Mouse (Mus musculus): Measurements from ENCODE around the gene Ncaph2. TPM values are rescaled to one million over a fixed set of nuclear protein-coding genes. Genes with fewer than 3 reads are reported as not detected.

Ncaph2 gene
- 10 to 100 TPM; 52.8 to 67.4 (median 57.4) TPM for total RNA-seq (2022)

GRCm38 (mm10) chr15:89355241-89356187 lies at the start of gene Ncaph2, which contains the start of gene Lmf2:
Ncaph2 (plus strand) TSS chr15:89355719.
Lmf2 (minus strand) TSS chr15:89355659.
- DNase-seq (ENCODE audit: low spot score), result peak; percentile 95

DNA sequence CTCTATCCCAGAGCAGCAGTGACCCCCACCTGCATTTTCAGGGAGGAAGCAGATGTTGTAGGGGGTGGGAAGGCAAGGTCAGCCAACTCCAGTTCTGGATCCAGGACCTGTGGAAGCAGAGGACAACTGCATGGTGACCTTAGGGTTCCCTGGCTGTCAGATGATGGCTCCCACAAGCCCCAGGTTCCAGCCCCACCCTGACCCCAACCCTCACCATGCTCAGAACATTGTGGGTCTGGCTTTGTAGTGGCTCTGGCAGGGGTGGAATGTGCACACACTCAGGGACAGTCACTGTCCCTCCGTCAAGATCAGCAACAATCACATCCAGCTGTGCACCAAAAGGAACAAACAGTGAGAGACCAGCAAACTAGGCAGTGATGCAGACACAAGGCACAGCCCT lies 49.6 kb upstream of the Ncaph2 start:
- DNase-seq (ENCODE audit: low spot score), result no peak

DNA sequence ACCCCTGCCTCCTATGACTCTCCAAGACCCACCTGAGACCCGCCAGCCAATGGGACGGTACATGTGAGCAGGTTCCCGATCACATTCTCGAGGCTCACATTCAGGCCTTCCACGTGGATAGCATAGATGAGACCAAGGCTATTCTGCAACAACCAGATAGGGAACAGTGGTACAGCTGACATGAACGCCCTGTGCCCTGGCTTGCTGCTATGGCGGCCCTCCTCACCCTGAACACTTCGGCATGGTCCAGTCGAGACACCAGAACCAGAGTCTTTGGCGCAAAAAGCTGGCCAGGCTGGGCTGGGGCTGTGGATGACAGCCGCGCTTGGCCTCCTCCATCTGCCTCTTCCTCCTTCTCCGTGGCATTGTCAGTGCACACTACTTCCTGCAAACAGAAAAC lies 48.1 kb upstream of the Ncaph2 start:
- no peak for DNase-seq (ENCODE audit: low spot score)

DNA sequence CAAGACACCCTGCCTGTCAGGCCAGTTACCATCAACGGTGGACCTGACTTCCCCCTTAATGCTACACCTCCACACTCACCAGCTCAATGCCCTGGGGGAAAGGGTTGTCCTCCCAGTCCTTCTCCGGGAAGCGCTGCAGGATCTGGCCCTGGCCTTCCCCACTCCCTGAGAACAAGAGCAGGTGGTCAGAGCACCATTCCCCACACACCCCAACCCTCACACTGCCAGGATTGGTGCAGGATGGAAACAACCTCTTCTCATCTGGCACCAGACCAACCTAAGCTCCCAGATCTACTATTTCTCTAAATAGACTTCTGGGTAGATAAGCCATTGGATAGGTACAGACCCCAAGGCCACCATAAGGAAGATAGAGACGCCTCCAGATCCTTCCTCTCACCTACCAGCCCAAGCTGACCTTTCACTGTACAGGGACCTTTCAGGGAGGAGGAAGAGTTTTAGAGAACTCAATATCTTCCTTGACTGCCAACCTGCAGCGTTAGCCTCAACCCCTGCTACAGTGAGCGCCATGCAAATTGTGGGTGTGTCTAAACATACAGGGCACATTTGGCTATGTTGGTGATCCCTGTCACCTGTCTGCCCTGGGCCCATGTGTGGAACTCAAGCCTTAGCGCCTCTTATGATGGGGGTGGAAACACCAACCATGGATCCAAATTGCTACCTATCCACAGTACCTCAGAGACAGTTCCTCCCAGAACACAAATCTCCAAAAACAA lies 46.9 kb upstream of the Ncaph2 start:
- no peak for DNase-seq (ENCODE audit: low spot score)

- no peak for DNase-seq (ENCODE audit: low spot score)
Measured at GRCm38 (mm10) chr15:89309962-89310498, 45.5 kb upstream of the Ncaph2 start.

DNA sequence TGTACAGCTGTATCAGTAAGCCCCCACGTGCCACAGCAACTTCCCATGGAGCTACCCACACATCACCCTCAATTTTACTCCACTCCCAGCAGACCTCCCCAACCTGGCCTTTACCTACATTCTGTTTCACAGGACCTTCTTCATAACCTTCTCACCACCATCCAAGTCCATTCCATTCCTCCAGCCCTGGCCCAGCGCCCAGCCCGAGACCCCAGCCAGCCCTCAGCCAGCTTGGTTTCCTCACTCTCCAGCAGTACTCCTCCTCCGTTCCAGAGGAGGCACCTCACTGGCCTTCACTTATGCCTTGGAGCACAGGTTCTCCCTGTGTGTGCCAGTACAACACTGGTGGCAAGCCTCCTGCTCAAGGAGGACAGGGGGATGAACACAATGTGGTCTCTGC lies 42.2 kb upstream of the Ncaph2 start:
- DNase-seq (ENCODE audit: low spot score), result no peak

GRCm38 (mm10) chr15:89314107-89314506 lies 41.4 kb upstream of the Ncaph2 start:
- no peak for DNase-seq (ENCODE audit: low spot score)

DNA sequence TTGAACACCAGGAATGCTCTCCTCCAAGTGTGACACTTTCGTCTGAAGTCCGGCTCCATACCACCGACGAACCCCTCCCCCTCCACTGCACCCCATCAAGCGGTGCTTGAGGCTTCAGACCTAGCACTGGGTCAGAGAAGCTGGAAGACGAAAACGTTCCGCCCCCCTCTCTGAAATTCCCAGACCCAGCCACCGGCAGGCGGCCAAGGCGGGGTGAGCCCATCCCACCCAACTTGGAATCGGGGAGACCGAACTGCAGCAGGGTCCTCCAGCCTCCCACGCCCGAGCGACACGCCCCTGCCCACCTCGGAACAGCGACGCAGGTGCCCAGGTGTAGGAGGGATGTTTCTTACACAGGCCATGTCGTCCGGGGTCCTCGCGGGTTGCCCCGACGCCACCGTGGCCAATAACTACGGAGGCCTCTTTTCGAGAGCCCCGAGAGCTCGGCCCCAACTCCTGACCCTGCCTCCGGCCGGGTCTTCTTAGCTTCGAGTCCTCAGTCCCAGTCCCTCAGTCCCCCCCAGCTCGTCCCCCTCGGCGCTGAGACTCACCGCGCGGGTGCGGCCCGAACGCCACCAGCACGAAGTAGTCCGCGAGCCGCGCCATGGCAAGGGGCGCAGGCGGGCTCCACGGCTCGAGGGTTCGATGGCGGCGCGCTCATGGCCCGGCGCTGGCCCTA lies 40.9 kb upstream of the Ncaph2 start:
- DNase-seq (ENCODE audit: low spot score), result no peak

GRCm38 (mm10) chr15:89315190-89315731 lies 40.3 kb upstream of the Ncaph2 start, which contains the start of gene Sbf1:
Sbf1 (minus strand) TSS chr15:89315311.
- peak; percentile 98 for DNase-seq (ENCODE audit: low spot score)

DNA sequence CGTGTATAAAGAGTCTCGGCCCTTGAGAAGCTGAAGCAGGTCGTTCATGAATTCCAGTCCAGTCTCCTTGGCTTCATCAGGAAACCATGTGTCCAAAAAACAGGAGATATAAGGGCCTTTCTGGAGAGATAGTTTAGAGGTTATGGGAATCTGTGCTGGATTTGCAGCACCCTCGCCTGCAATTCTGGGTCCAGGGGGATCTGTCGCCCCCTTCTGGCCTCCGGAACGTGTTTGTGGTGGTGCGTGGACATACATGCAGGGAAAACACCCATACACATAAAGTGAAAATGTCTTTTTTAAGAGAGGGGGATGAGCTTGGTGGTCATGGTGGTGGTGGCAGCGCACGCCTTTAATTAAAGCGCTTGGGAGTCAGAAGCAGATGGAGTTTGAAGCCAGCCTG lies 39.4 kb upstream of the Ncaph2 start:
- no peak for DNase-seq (ENCODE audit: low spot score)

GRCm38 (mm10) chr15:89321264-89321663 lies 34.3 kb upstream of the Ncaph2 start:
- DNase-seq (ENCODE audit: low spot score), result no peak

DNA sequence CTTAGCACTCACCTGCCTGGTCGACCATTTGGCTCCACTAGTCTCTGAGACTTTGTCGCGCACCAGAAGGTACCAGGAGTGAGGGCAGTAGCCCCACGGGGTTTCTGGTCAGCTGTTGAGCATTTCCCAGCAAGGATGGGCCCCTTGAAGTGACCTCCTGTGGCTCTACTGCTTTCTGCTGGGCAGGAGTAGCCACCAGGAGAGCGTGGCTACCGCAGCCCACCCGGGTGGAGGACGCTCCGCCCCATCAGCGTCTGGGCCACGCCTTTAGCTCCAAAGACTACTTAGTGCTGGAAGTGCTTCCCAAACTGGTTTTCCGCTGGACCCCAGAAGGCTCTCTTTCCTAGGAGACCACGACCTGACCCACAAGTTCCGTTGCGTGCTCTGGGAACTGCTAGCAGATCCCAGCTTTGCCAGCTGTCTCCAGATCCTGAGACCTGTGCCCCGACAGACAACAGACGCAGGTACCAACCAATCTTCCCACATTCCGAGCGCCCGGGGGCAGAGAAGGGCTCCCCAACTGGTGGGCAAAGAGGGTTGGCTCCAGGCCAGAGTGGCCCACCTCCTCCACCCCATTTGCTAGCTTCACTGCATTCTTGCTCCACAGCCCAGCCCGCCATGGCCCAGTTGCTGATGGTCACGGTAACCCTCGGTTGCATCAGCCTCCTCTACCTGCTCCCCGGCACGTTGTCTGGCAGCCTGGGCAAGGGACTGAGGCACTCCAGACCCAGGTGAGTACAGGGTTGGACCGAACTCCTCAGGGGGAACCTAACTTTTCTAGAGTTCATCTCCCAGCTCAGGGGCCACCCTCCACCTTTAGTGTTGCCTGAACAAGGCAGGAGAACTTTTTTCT lies 32.6 kb upstream of the Ncaph2 start, which contains the start of gene Adm2:
Gene Adm2 (plus strand): TSS at position 51 of the 853 bp plus-strand sequence.
- DNase-seq (ENCODE audit: low spot score), result no peak

DNA sequence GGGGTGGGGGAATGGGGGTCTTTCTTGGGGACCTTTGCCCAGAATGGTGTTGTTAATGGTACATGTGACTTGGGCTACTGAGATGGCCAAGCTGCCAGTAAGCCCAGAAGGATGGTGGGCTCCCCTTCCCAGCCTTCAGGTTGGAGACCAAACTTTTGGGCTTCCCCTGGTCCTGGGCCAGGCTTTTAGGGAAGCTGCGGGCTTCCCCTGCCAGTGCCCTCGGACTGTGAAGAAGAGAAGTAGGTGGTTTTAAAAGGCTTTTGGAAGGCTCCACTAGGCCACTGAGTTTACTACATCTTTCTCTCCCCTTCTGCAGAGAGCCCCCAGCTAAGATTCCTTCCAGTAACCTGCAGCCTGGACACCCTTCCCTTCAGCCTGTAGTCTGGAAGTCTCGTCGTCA lies 31.9 kb upstream of the Ncaph2 start:
- no peak for DNase-seq (ENCODE audit: low spot score)

DNA sequence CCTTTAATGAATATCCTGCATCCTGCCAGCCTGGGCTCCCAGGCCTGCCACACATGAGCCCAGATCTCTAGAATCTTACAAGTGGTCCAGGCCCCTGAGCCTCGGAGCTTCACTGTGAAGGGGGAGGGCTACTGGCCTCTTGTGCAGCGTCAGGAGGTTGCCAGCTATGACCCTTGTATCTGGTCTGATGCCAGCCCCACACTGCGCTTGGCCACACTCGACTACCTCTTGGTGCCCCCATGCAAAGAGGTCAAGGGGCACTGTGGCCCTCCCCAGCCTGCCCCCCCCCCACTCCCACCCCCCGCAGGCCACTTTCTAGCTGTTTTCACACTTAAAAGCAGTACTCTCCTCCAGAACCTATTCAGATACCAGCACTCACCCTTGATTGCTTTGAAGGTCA lies 29.1 kb upstream of the Ncaph2 start:
- DNase-seq (ENCODE audit: low spot score), result no peak

GRCm38 (mm10) chr15:89334271-89334670 lies 21.2 kb upstream of the Ncaph2 start, which contains the start of gene Miox:
Miox (plus strand) TSS chr15:89334398.
- DNase-seq (ENCODE audit: low spot score), result no peak

DNA sequence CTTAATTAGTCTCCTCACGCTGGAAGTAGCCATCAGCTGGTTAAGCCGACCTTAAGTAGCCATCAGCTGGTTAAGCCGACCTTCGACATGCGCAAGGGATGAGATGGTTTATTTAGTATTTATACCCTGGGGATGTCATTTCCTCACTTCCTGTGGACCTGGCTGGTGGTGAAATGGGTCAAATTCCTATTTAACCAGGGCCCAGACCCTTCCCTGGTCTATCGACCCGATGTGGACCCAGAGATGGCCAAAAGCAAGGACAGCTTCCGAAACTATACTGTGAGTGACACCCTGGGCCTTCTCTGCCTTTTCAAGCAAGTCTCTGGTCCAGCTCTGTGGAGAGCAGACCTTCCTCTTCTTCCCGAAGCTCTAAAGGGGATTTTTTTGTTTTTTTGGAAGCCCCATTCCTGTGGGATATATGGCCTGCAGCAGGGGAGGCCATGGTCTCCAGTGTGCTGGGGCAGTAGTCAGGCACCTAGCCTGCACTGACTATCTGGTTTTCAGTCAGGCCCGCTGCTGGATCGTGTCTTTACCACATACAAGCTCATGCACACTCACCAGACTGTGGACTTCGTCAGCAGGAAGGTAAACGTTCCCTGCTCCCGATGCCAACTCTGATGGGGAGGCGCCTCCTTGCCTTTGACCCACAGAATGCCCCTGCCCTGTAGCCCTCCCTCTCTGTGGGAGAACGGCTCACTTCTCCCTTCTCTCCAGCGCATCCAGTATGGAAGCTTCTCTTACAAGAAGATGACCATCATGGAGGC lies 20.6 kb upstream of the Ncaph2 start:
- DNase-seq (ENCODE audit: low spot score), result no peak

DNA sequence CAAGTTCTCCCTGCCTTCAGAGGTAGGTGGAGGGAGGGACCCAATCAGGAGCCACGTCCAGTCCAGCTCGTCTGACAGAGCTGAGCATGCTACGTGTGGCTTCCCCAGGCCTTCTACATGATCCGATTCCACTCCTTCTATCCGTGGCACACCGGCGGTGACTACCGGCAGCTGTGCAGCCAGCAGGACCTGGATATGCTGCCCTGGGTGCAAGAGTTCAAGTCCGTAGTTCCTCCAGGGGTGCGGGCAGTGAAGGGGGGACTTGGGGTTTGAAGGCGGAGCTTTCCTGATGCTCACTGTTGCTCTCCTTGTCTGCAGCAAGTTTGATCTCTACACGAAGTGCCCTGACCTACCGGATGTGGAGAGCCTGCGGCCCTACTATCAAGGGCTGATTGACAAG lies 19.1 kb upstream of the Ncaph2 start:
- no peak for DNase-seq (ENCODE audit: low spot score)

DNA sequence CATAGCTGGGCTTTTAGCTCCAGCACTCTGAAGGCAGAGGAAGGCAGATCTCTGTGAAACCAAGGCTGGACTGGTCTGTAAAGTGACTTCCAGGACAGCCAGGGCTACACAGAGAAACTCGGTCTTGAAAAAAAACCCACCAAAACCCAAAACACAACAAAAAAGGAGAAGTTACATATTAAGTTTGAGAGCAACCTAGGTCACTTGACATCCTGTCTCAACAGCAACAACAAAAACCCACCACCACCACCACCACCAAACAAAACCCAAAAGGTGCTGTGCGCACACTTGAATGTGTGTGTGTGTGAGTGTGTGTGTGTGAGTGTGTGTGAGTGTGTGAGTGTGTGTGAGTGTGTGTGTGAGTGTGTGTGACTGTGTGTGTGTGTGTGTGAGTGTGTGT lies 15.8 kb upstream of the Ncaph2 start:
- no peak for DNase-seq (ENCODE audit: low spot score)

DNA sequence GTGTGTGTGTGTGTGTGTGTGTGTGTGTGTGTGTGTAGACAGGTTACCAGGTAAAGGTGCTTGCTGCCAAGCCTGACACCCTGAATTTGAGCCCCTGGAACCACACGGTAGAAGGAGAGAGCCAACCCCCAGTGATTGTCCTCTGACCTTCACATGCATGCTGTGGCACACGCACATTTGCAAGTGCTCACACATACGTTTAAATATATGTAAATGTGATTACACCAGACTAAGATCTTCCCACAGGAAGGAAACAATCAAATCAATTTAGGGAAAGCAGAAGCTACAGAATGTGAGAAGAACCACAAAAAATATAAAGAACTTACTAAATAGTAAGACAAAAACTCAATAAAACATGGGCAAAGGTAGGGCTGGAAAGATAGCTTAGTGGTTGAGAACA lies 15.4 kb upstream of the Ncaph2 start:
- no peak for DNase-seq (ENCODE audit: low spot score)

DNA sequence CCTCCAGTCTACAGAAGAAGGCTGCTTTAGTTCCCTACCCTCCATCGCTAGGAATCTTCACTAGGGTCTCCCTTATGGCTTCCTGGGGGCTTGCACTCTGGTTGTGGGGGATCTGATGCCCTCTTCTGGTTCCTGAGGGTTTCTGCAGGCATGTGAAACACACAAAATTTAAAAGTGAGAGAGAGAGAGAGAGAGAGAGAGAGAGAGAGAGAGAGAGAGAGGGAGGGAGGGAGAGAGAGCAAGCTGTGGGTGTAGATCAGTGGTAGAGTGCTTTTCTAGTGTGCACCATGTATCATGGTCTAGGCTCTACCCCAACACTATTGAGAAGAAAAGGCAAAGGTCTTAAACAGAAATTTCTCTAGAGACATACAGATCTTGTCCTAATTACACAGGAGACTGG lies 13.8 kb upstream of the Ncaph2 start:
- DNase-seq (ENCODE audit: low spot score), result no peak

All from heart, adult 8-10 months (tissue).